Mouse (Mus musculus) layer of hippocampus, adult 8-10 months (tissue): ENCODE data around the gene Tk1. TPM values are rescaled to one million over a fixed set of nuclear protein-coding genes. Genes with fewer than 3 reads are reported as not detected.
"Not testable (repeated sequence)": the region's sequence is repeated elsewhere in the genome, so short reads cannot be mapped to it uniquely, and the experiment has no call there.

ENCODE experiments used
- DNase-seq, 2 experiments: peaks; one replicate each; pipeline ENCODE4 v3.0.0; 2022; ENCODE audit warnings: low spot score in 2 of 2
- total RNA-seq, 4 experiments: library from RNA; stranded (reverse); gene quantifications; 2 replicates each; pipeline ENCODE4 v1.2.4; 2022

Gene Tk1
- total RNA-seq, 4 experiments from 2014 or later: 0.54 to 1.3 (median 0.88) TPM

- DNase-seq: no peak
Observed at GRCm38 (mm10) chr11:117823411-117823810, 2.5 kb downstream of the Tk1 start.

- no peak for DNase-seq
Observed at GRCm38 (mm10) chr11:117822728-117823241, 3.1 kb downstream of the Tk1 start.

GRCm38 (mm10) chr11:117821868-117822267 lies 4.0 kb downstream of the Tk1 start:
- DNase-seq: no peak

GRCm38 (mm10) chr11:117820173-117820572 lies 5.7 kb downstream of the Tk1 start:
- DNase-seq: no peak

- DNase-seq: no peak
Observed at GRCm38 (mm10) chr11:117819095-117819494, 6.8 kb downstream of the Tk1 start.

GRCm38 (mm10) chr11:117816389-117816996 lies 9.4 kb downstream of the Tk1 start:
- no peak for DNase-seq

- DNase-seq: not testable (repeated sequence)
Observed at GRCm38 (mm10) chr11:117815850-117816249, 10.0 kb downstream of the Tk1 start.

GRCm38 (mm10) chr11:117814704-117815366 lies 11.1 kb downstream of the Tk1 start:
- DNase-seq: no peak

- no peak for DNase-seq
Observed at GRCm38 (mm10) chr11:117813867-117814266, 12.0 kb downstream of the Tk1 start.

- DNase-seq: peak; percentile 60 to 63
Observed at GRCm38 (mm10) chr11:117810401-117811046, 15.4 kb downstream of the Tk1 start.

GRCm38 (mm10) chr11:117809407-117810311 lies 16.2 kb downstream of the Tk1 start, which contains the start of the genes Gm20708 and Syngr2:
Gene Gm20708, plus strand, starts transcription at chr11:117809668.
Gene Syngr2, plus strand, starts transcription at chr11:117809668.
- no peak for DNase-seq

GRCm38 (mm10) chr11:117806781-117807180 lies 19.1 kb downstream of the Tk1 start:
- no peak for DNase-seq

GRCm38 (mm10) chr11:117803166-117803688 lies 22.7 kb downstream of the Tk1 start:
- DNase-seq: no peak

- no peak for DNase-seq
Observed at GRCm38 (mm10) chr11:117801650-117802049, 24.2 kb downstream of the Tk1 start.

GRCm38 (mm10) chr11:117800038-117800437 lies 25.9 kb downstream of the Tk1 start:
- no peak for DNase-seq

- no peak for DNase-seq
Observed at GRCm38 (mm10) chr11:117799174-117799573, 26.7 kb downstream of the Tk1 start.

- no peak for DNase-seq
Observed at GRCm38 (mm10) chr11:117798160-117798541, 27.7 kb downstream of the Tk1 start.

- no peak for DNase-seq
Observed at GRCm38 (mm10) chr11:117797511-117798159, 28.3 kb downstream of the Tk1 start, which contains the start of gene 6030468B19Rik. Gene 6030468B19Rik, plus strand, starts transcription at chr11:117797660.

GRCm38 (mm10) chr11:117796954-117797353 lies 28.9 kb downstream of the Tk1 start:
- no peak for DNase-seq

GRCm38 (mm10) chr11:117794035-117794551 lies 31.8 kb downstream of the Tk1 start:
- DNase-seq: no peak
